In the genomic region with DNA sequence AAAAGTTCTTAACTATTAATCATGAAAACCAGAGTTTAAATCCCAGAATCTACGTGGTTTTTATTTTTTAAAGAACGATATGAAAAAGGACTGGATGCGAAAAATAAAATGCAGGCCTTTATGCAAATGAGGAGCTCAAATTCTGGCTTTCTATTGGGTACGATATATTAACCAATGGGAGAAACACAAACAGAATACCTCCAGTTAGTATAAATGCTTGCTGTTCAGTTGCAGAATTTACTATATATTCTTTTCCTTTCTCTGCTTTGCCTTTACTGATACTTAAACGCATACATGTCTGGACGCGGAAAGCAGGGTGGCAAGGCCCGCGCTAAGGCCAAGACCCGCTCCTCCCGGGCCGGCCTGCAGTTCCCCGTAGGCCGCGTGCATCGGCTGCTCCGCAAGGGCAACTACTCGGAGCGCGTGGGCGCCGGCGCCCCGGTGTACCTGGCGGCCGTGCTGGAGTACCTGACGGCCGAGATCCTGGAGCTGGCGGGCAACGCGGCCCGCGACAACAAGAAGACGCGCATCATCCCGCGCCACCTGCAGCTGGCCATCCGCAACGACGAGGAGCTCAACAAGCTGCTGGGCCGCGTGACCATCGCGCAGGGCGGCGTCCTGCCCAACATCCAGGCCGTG, we compare ENCODE assay signal across 8 mouse cellular contexts. TPM values are rescaled to one million over a fixed set of nuclear protein-coding genes. Genes with fewer than 3 reads are reported as not detected.
DNase-seq lines count a peak whose midpoint lies in the region.
"Not testable (repeated sequence)": the region's sequence is repeated elsewhere in the genome, so short reads cannot be mapped to it uniquely, and the experiment has no call there.

A gene (plus strand): TSS at position 288 of the 639 bp plus-strand sequence.

- DNase-seq in adrenal gland, adult (ENCODE audit: inconsistent age in 2 of 2, low spot score in 1 of 2), result peak; percentile 58 to 85
- peak; percentile 80 for DNase-seq in embryo, embryonic 10 days (ENCODE audit: low spot score)
- peak in 1 of 2 experiments; percentile 46 for DNase-seq in gastrocnemius, postnatal 4 days (ENCODE audit: low spot score in 2 of 2)
- peak; percentile 87 for DNase-seq in induced T-regulatory cell, adult 2 months (ENCODE audit: low read depth)
- peak in 1 of 2 experiments; percentile 71 for DNase-seq in left cerebral cortex, postnatal 14 days (ENCODE audit: low spot score in 2 of 2)
- peak; percentile 15 for DNase-seq in right cerebral cortex, adult 18-20 months
- peak; percentile 40 for DNase-seq in urinary bladder, postnatal 14 days (ENCODE audit: low spot score)

- peak within 1 kb of the TSS; percentile 10; the same call in 1 of the 2 replicates for H3K4me3 ChIP-seq in macrophage (ENCODE audit: inconsistent target)

- intact Hi-C loops in left cerebral cortex, postnatal 14 days (cut with DNase I), result not testable (repeated sequence)

- not testable (repeated sequence) for H3K79me2 ChIP-seq in macrophage (ENCODE audit: inconsistent target)

- WGBS in macrophage (ENCODE audit: missing documents), result 3% methylated on average over 13 of the region's 47 CpGs

- not testable (repeated sequence) for H3K36me3 ChIP-seq in macrophage (ENCODE audit: inconsistent target)

- H3K27ac ChIP-seq in macrophage, result peak within 1 kb of the TSS; percentile 80

RNA-seq across cellular contexts. Expression of the gene that starts here (rescaled TPM):
- total RNA-seq in gastrocnemius, postnatal 4 days (2021), result 100 to 1,000 TPM; 390 to 456 TPM
- total RNA-seq in left cerebral cortex, postnatal 14 days (2021), result 10 to 100 TPM; 30.0 to 36.8 TPM
- total RNA-seq in macrophage (2018; cell fraction: chromatin; rRNA removed), result 10 to 100 TPM in 2 of 26 experiments, 1 to 10 TPM in 9, not detected in 15; 2.9 to 15.3 (median 6.8) TPM
- total RNA-seq in macrophage (2018; cell fraction: cytosol; rRNA removed), result 10 to 100 TPM in 23 of 26 experiments, 1 to 10 TPM in 3; 6.6 to 66.1 (median 21.8) TPM
- total RNA-seq in macrophage (2018; cell fraction: nucleus; rRNA removed), result 10 to 100 TPM in 5 of 26 experiments, 1 to 10 TPM in 16, not detected in 5; 3.7 to 37.0 (median 6.6) TPM
- polyA plus RNA-seq in macrophage (2018), result not detected in 3 replicates

Comparison
In these comparisons a context has a peak if more than half of its experiments do, and no peak if none do; other contexts are left out.
1. RNA of the gene that starts here (total RNA-seq): 390 to 456 TPM in gastrocnemius, postnatal 4 days; 30.0 to 36.8 TPM in left cerebral cortex, postnatal 14 days; every median in the first group is over 10 times any median in the second.